Mouse (Mus musculus): ENCODE results near the gene Ltbp1. TPM values are rescaled to one million over a fixed set of nuclear protein-coding genes. Genes with fewer than 3 reads are reported as not detected.

Gene Ltbp1
- polyA plus RNA-seq, 1 experiment from 2014 or later: 4.8 TPM

GRCm38 (mm10) chr17:75013211-75013610, 7.8 kb downstream of the Ltbp1 start:
- 84% methylated on average over 4 of the region's 4 CpGs for WGBS

DNA sequence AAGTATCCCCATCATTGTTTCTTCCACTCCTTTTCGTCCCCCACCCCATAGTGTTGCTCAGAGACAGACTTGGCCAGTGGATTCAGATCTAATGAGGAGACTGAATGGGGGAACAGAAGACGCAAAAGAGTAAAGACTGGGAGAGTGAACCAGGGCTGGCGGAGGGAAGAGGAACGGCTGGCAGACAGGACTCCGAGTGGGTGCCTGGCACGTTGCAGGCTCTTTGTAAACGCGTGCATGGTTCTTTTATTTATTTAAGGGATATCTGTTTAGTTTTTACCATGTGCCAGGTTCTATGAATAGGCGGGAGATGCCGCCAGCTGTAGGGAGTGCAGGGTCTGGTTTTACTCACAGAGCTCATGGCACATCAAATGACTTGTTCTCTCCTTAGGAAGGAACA, 8.5 kb downstream of the Ltbp1 start:
- 88% methylated on average over 10 of the region's 10 CpGs for WGBS
- Histone ChIP-seq H3K4me3 (no peak overlapping the region), H3K27ac (no peak overlapping the region), H3K4me1 (replicated peaks) (peaks cover 7% of the 10 kb centered on the region), H3K36me3 (no peaks in the 10 kb centered on the region), H3K27me3 (ENCODE audit: insufficient read depth, poor library complexity, severe bottlenecking) (peaks cover 6% of the 10 kb centered on the region), H3K9me3 (no peaks in the 10 kb centered on the region)
- DNase-seq (ENCODE audit: low spot score): no peak

More at GRCm38 (mm10) chr17:75013211-75013610, 7.8 kb downstream of the Ltbp1 start:
- Histone ChIP-seq H3K9me3 (no peaks in the 10 kb centered on the region), H3K27ac (no peak overlapping the region), H3K4me1 (replicated peaks) (peaks cover 7% of the 10 kb centered on the region), H3K36me3 (no peaks in the 10 kb centered on the region), H3K27me3 (ENCODE audit: insufficient read depth, poor library complexity, severe bottlenecking) (peaks cover 3% of the 10 kb centered on the region; the same call in 1 of the 2 replicates), H3K4me3 (no peak overlapping the region)
- DNase-seq (ENCODE audit: low spot score): no peak

DNA sequence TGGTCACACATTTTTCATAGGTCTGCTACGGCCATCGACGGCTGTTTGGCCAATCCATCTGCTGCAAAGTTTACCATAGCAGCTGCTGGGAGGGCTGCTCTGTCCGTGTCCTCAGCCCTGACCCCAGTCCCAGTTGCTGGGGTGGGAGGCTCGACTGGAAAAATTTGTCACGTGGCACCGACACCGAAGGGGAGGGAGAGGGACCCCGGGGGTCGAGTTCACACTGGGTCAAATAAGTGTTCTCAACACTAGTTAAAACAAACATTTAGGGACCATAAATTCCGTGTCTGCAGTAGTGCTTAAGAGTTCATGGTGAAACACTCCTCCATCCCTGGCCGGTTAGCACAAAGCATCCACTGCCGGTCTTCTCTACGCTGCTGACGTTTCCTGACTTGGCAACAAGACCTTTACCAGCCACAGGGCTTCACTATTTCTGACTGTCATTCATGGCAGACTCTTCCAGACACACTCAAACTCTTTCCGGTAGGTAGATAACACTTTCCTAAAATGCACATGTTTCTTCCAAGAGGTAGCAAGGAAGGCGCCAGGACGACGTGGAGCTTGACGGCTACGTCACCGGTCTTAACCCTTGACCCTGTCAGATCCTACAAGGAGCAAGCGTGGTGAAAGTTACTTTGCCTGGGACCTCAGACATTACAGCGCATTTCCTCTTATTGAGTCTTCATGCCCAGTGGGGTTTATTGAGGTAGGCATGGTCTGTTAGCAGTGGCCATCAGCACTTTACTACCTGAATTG, 9.4 kb downstream of the Ltbp1 start:
- no peak overlapping the region for H3K4me3 ChIP-seq
- no peak overlapping the region for H3K27ac ChIP-seq
- WGBS: 73% methylated on average over 24 of the region's 24 CpGs
- DNase-seq (ENCODE audit: low spot score): no peak
- H3K4me1 ChIP-seq (replicated peaks): peaks cover 16% of the 10 kb centered on the region
- no peaks in the 10 kb centered on the region for H3K9me3 ChIP-seq
- peaks cover 5% of the 10 kb centered on the region; the same call in 1 of the 2 replicates for H3K27me3 ChIP-seq (ENCODE audit: insufficient read depth, poor library complexity, severe bottlenecking)
- no peaks in the 10 kb centered on the region for H3K36me3 ChIP-seq

- Histone ChIP-seq H3K27ac (no peak overlapping the region), H3K36me3 (no peaks in the 10 kb centered on the region), H3K9me3 (no peaks in the 10 kb centered on the region), H3K4me3 (no peak overlapping the region), H3K4me1 (replicated peaks) (peaks cover 24% of the 10 kb centered on the region), H3K27me3 (ENCODE audit: insufficient read depth, poor library complexity, severe bottlenecking) (peaks cover 5% of the 10 kb centered on the region; the same call in 1 of the 2 replicates)
- 90% methylated on average over 6 of the region's 6 CpGs for WGBS
- no peak for DNase-seq (ENCODE audit: low spot score)
Observed at GRCm38 (mm10) chr17:75015546-75015945, 10.2 kb downstream of the Ltbp1 start.

- H3K4me3 ChIP-seq: no peak overlapping the region
- peak; percentile 49 for DNase-seq (ENCODE audit: low spot score)
- H3K27ac ChIP-seq: no peak overlapping the region
- peaks cover 27% of the 10 kb centered on the region for H3K4me1 ChIP-seq (replicated peaks)
- H3K9me3 ChIP-seq: no peaks in the 10 kb centered on the region
- peaks cover 5% of the 10 kb centered on the region; the same call in 1 of the 2 replicates for H3K27me3 ChIP-seq (ENCODE audit: insufficient read depth, poor library complexity, severe bottlenecking)
- H3K36me3 ChIP-seq: no peaks in the 10 kb centered on the region
- 63% methylated on average over 7 of the region's 7 CpGs for WGBS
Observed at GRCm38 (mm10) chr17:75017423-75017822, 12.1 kb downstream of the Ltbp1 start.

GRCm38 (mm10) chr17:75018142-75018541, 12.8 kb downstream of the Ltbp1 start:
- Histone ChIP-seq H3K36me3 (no peaks in the 10 kb centered on the region), H3K27me3 (ENCODE audit: insufficient read depth, poor library complexity, severe bottlenecking) (peaks cover 5% of the 10 kb centered on the region; the same call in 1 of the 2 replicates), H3K27ac (no peak overlapping the region), H3K9me3 (no peaks in the 10 kb centered on the region), H3K4me1 (replicated peaks) (peaks cover 27% of the 10 kb centered on the region), H3K4me3 (no peak overlapping the region)
- WGBS: 94% methylated on average over 5 of the region's 5 CpGs
- no peak for DNase-seq (ENCODE audit: low spot score)

DNA sequence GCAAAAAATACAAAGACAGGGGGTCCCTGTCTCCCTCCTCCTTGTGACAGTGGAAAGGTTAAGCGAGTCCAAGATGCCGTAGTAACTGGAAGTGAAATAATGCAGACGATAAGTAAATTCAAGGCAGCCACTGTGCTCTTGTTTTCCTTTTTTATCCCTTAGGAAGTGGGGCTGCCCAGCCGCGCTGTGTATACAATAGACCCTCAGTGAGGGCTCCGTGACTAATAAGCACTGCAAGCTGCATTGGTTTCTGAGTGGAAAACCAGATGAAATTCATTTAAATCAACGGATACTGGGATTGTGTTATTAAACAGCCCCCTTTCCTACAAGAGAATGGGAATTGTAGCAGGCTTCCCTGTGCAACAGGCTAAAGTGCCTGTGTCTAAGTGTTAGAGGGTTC, 14.7 kb downstream of the Ltbp1 start:
- Histone ChIP-seq H3K9me3 (no peaks in the 10 kb centered on the region), H3K27me3 (ENCODE audit: insufficient read depth, poor library complexity, severe bottlenecking) (peaks cover 5% of the 10 kb centered on the region; the same call in 1 of the 2 replicates), H3K4me1 (replicated peaks) (peaks cover 21% of the 10 kb centered on the region), H3K36me3 (no peaks in the 10 kb centered on the region), H3K4me3 (no peak overlapping the region), H3K27ac (peak overlapping the region; percentile 64; the same call in 1 of the 2 replicates)
- WGBS: 18% methylated on average over 7 of the region's 7 CpGs
- peak; percentile 29 for DNase-seq (ENCODE audit: low spot score)

- Histone ChIP-seq H3K4me3 (no peak overlapping the region), H3K4me1 (replicated peaks) (peaks cover 23% of the 10 kb centered on the region), H3K9me3 (no peaks in the 10 kb centered on the region), H3K36me3 (no peaks in the 10 kb centered on the region), H3K27me3 (ENCODE audit: insufficient read depth, poor library complexity, severe bottlenecking) (peaks cover 5% of the 10 kb centered on the region; the same call in 1 of the 2 replicates), H3K27ac (peak overlapping the region; percentile 64; the same call in 1 of the 2 replicates)
- 49% methylated on average over 3 of the region's 3 CpGs for WGBS
- DNase-seq (ENCODE audit: low spot score): no peak
Observed at GRCm38 (mm10) chr17:75020619-75021018, 15.3 kb downstream of the Ltbp1 start.

DNA sequence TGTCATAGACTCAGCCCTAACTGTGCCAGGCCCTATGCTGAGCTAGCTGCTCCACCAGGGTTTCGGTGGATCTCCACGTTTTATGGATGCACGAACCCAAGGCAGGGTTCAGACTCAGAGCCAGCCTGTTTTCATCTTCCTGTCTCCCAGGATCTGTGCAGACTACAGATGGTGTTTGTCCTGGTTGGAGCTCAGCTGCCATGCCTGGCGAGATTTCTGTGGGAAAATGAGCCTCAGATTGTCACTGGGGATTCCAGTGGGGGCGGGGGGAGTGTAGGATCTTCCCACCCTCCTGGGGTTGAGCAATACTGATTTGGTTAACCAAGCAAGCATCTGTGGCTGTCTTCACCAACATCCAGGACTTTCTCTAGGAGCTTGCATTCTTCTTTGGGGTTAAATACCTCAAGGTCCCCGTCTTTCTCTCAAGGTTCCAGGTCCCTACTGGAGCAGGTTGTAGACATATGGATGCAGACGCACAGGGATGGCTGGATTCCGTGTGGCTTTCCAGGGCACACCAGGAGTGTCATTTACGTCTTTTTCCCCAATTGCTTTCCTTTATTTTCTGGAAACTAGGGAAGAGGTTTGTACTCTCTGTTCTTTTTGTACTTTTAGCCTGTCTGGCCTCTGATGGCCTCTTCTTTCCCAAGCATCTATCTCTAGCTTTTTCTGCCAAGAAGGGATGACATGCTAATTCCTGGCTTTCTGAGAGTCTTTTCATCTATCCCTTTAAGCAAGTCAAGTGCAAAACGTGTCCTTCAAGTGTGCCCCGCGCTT, 22.2 kb downstream of the Ltbp1 start:
- no peak for DNase-seq (ENCODE audit: low spot score)
- no peaks in the 10 kb centered on the region for H3K9me3 ChIP-seq
- H3K27me3 ChIP-seq (ENCODE audit: insufficient read depth, poor library complexity, severe bottlenecking): no peaks in the 10 kb centered on the region
- H3K27ac ChIP-seq: no peak overlapping the region
- H3K36me3 ChIP-seq: no peaks in the 10 kb centered on the region
- 0 out of 2 replicates have a peak, but pooled peaks cover 18% of the 10 kb centered on the region for H3K4me1 ChIP-seq (replicated peaks)
- 80% methylated on average over 12 of the region's 12 CpGs for WGBS
- H3K4me3 ChIP-seq: no peak overlapping the region

DNA sequence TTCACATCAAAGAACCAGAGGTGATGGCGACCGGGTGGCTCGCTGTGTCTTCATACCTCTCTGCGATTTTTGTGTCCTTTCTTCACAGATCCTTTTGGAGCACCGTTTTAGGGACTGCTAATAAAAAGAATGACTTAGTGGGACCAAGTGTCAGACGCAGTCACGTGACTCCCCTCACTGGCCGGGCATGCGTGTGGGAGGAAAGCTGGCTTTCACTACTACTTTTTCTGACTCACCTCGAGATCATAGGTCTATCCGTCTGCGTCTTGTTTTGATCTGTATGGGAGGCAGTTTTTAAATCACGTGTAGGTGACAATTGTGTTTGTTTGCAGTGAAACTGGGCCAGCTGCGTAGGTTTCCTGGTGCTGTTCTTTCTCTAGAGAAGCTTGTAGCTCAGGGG, 28.0 kb downstream of the Ltbp1 start:
- no peaks in the 10 kb centered on the region for H3K9me3 ChIP-seq
- 0 out of 2 replicates have a peak, but pooled peaks cover 4% of the 10 kb centered on the region for H3K4me1 ChIP-seq (replicated peaks)
- no peaks in the 10 kb centered on the region for H3K27me3 ChIP-seq (ENCODE audit: insufficient read depth, poor library complexity, severe bottlenecking)
- no peaks in the 10 kb centered on the region for H3K36me3 ChIP-seq
- no peak overlapping the region for H3K4me3 ChIP-seq
- WGBS: 91% methylated on average over 14 of the region's 14 CpGs
- H3K27ac ChIP-seq: no peak overlapping the region
- no peak for DNase-seq (ENCODE audit: low spot score)

- Histone ChIP-seq H3K4me1 (replicated peaks) (no peaks in the 10 kb centered on the region), H3K9me3 (no peaks in the 10 kb centered on the region), H3K27me3 (ENCODE audit: insufficient read depth, poor library complexity, severe bottlenecking) (no peaks in the 10 kb centered on the region), H3K27ac (no peak overlapping the region), H3K4me3 (no peak overlapping the region), H3K36me3 (no peaks in the 10 kb centered on the region)
- DNase-seq (ENCODE audit: low spot score): no peak
- 93% methylated on average over 21 of the region's 21 CpGs for WGBS
Observed at GRCm38 (mm10) chr17:75033872-75034615, 28.7 kb downstream of the Ltbp1 start.

DNA sequence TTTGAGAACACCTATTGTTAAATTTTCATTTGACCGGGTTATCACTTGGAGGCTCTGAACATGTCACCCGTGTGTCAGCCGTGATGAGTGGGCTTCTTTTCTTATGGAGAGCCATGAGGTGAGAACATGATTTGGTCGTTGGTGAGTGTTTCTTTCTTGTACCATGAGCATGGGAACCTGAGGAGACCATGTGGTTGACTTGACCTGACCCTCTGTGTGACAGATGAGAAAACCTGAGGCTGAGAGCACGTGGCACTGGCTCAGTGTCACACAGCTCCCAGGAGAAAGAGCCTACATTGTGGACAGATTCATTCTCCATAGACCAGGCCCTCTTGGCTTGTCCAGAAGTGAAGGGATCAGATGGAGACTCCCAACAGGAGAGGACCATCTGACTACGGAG, 31.5 kb downstream of the Ltbp1 start:
- H3K36me3 ChIP-seq: no peaks in the 10 kb centered on the region
- no peaks in the 10 kb centered on the region for H3K27me3 ChIP-seq (ENCODE audit: insufficient read depth, poor library complexity, severe bottlenecking)
- no peaks in the 10 kb centered on the region for H3K4me1 ChIP-seq (replicated peaks)
- no peak for DNase-seq (ENCODE audit: low spot score)
- H3K27ac ChIP-seq: no peak overlapping the region
- H3K4me3 ChIP-seq: no peak overlapping the region
- no peaks in the 10 kb centered on the region for H3K9me3 ChIP-seq
- 85% methylated on average over 6 of the region's 6 CpGs for WGBS
